Mouse (Mus musculus): Measurements from ENCODE around the gene Hmgn1.

DNA sequence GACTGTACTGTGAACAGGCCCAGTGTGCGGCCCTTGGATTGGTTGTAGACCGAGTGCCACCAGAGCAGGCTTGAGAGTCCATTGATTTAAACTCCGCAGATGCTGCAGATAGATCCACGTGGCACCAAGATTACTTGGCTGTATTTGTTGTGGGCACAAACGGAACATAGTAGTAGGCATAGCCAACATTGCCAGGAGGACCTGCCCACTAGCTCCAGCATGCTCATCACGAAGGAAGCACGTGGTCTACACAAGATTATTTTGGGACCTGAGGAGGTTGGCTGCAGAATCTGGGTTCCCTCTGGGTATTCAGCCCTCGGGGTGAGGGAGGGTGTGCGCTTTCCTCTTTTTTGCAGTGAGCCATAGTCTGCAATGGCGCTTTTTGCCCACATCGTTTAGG lies 29.6 kb upstream of the Hmgn1 start:
- no peak for TF ChIP-seq CTCF (IDR thresholded peaks at IDR 0.05; ENCODE audit: insufficient read depth, low read length)
- no peak for TF ChIP-seq POLR2A (IDR thresholded peaks at IDR 0.05; ENCODE audit: borderline replicate concordance, extremely low read depth, low read depth, low read length)
